Mouse (Mus musculus) midbrain, postnatal 0 days (tissue): ENCODE measurements around the gene Smg6. TPM values are rescaled to one million over a fixed set of nuclear protein-coding genes. Genes with fewer than 3 reads are reported as not detected.

Experiments used
- ATAC-seq: fragments of 200-750 bp; cut with Nextera tagmentation; 2 replicates; pipeline ENCODE4 v1.8.0; 2017; ENCODE audit warnings: moderate number of reproducible peaks, mild to moderate bottlenecking, moderate TSS enrichment, moderate library complexity; ENCODE audit not compliant: low FRiP score
- DNase-seq: peaks from one replicate; pipeline ENCODE4 v3.0.0-alpha.2; 2015; ENCODE audit warnings: low spot score
- H3K27ac ChIP-seq: fragments of 300-500 bp; sonication (generic); 2 replicates; pipeline ENCODE4 v1.5.1; 2014; ENCODE audit warnings: low read depth, mild to moderate bottlenecking, low read length, mixed read lengths
- H3K27me3 ChIP-seq: fragments of 300-500 bp; sonication (generic); 2 replicates; pipeline ENCODE4 v1.6.1; 2014; ENCODE audit warnings: low read length, control low read depth, mixed read lengths; ENCODE audit not compliant: insufficient read depth
- H3K36me3 ChIP-seq: fragments of 300-500 bp; sonication (generic); 2 replicates; pipeline ENCODE4 v1.6.1; 2014; ENCODE audit warnings: low read length, control low read depth, mixed read lengths; ENCODE audit not compliant: insufficient read depth
- H3K4me1 ChIP-seq: fragments of 300-500 bp; sonication (generic); 2 replicates; pipeline ENCODE4 v1.6.1; 2014; ENCODE audit warnings: mild to moderate bottlenecking, control low read depth, antibody characterized with exemption, low read length, mixed read lengths; ENCODE audit not compliant: insufficient read depth
- H3K4me2 ChIP-seq: fragments of 300-500 bp; sonication (generic); 2 replicates; pipeline ENCODE4 v1.6.1; 2014; ENCODE audit warnings: low read depth, mild to moderate bottlenecking, low read length, mixed read lengths; ENCODE audit not compliant: poor library complexity, severe bottlenecking
- H3K4me3 ChIP-seq: fragments of 300-500 bp; sonication (generic); 2 replicates; pipeline ENCODE4 v1.5.1; 2014; ENCODE audit warnings: low read depth, mild to moderate bottlenecking, low read length, moderate library complexity
- H3K9ac ChIP-seq: fragments of 300-500 bp; sonication (generic); replicated peaks from 2 replicates; pipeline ENCODE4 v1.6.1; 2014; ENCODE audit warnings: mild to moderate bottlenecking, low read length, moderate library complexity, mixed read lengths; ENCODE audit not compliant: poor library complexity, severe bottlenecking
- H3K9me3 ChIP-seq: fragments of 300-500 bp; sonication (generic); 2 replicates; pipeline ENCODE4 v1.6.1; 2016; ENCODE audit warnings: low read length, control low read depth
- CTCF ChIP-seq: IDR thresholded peaks from 2 replicates; pipeline ENCODE4 v1.5.1; 2016; ENCODE audit warnings: antibody characterized with exemption, mild to moderate bottlenecking
- WGBS: fragments of 180-500 bp; shearing (Covaris S2); extraction: QIAGEN DNeasy Blood & Tissue Kit; methylation state at CpG from one replicate; pipeline ENCODE4 v1.1.7; 2014; 5-methylcytosine and 5-hydroxymethylcytosine counted together
- polyA plus RNA-seq: library from polyadenylated mRNA; unstranded; fragments of >200 nt; fragmentation: Nextera tagmentation; extraction: Ambion mirVana; gene quantifications from 2 replicates; pipeline ENCODE4 v1.2.1, GENCODE M21; 2015
- total RNA-seq: library from RNA; depleted of rRNA; stranded (reverse); fragments of >200 nt; gene quantifications from 2 replicates; pipeline ENCODE4 v1.2.3, GENCODE M21; 2014

The Smg6 gene
- total and polyA plus RNA-seq, 2 experiments from 2014 or later, result 11.9 to 27.7 TPM

DNA sequence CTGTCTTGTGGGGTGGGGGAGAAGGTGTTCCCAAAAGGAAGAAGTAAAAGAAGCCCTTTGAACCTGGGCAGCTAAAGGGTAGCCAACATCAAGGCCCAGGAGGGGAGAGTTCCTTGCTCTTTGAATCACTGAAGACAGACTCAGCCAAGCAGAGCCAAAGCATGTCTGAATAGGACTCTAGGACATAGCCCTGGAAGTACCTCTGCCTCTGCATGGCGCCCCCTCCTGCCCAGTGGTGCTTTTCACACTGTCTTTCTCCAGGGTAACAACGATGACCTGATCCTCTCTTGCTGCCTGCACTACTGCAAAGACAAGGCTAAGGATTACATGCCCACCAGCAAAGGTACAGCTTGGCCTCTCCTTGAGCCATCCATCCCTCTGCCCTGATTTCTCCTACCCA, 233.9 kb downstream of the Smg6 start:
- Histone ChIP-seq H3K27me3 (peaks cover 19% of the 10 kb centered on the region), H3K9ac (no peak overlapping the region), H3K9me3 (no peaks in the 10 kb centered on the region), H3K4me3 (no peak overlapping the region), H3K4me1 (no peaks in the 10 kb centered on the region), H3K36me3 (peaks cover 27% of the 10 kb centered on the region), H3K27ac (no peak overlapping the region), H3K4me2 (no peak overlapping the region)
- ATAC-seq (no peak), DNase-seq (no peak)
- peak; percentile 49 for TF ChIP-seq CTCF
- 66% methylated on average over 2 of the region's 2 CpGs for WGBS

- Histone ChIP-seq H3K4me2 (no peak overlapping the region), H3K36me3 (peaks cover 27% of the 10 kb centered on the region), H3K27ac (no peak overlapping the region), H3K9ac (no peak overlapping the region), H3K4me1 (no peaks in the 10 kb centered on the region), H3K4me3 (no peak overlapping the region), H3K9me3 (no peaks in the 10 kb centered on the region), H3K27me3 (peaks cover 33% of the 10 kb centered on the region)
- ATAC-seq, result no peak
- no peak for DNase-seq
- TF ChIP-seq CTCF, result no peak
- WGBS, result 88% methylated on average over 7 of the region's 7 CpGs
These were observed 235.3 kb downstream of the Smg6 start for GRCm38 (mm10) chr11:75160954-75161353.

DNA sequence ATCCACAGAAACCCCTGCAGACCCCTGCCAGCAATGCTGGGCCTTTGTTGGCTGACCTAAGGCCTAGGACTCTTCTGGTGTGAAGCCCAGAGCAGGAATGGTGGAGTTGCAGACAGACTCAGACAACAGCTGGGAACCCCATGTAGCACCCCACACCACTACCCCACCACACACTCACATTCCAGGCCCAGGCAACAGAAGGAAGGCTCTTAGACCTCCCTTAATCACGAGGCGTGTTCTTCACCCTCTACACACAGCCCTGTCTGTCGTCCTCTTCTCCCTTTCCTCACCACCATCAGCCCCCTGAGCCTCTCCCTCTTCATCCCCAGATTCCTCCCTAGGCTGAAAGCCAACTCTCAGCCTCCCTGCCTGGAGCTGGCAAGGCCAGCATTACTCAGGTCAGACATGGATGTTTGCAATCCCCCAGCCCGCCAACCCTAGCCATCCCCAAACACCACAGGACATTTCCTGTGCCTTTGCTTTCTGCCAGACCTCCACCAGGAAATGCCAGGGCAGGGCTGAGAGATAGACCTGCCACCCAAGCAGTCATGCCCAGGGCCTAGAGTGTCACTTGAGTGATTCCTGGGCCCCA, 235.9 kb downstream of the Smg6 start:
- DNase-seq (no peak), ATAC-seq (no peak)
- peaks cover 37% of the 10 kb centered on the region for H3K27me3 ChIP-seq
- no peak for TF ChIP-seq CTCF
- H3K4me2 ChIP-seq, result no peak overlapping the region
- H3K4me1 ChIP-seq, result no peaks in the 10 kb centered on the region
- H3K4me3 ChIP-seq, result no peak overlapping the region
- WGBS, result 78% methylated on average over 4 of the region's 4 CpGs
- H3K36me3 ChIP-seq, result peaks cover 22% of the 10 kb centered on the region
- no peak overlapping the region for H3K9ac ChIP-seq
- no peaks in the 10 kb centered on the region for H3K9me3 ChIP-seq
- no peak overlapping the region for H3K27ac ChIP-seq

DNA sequence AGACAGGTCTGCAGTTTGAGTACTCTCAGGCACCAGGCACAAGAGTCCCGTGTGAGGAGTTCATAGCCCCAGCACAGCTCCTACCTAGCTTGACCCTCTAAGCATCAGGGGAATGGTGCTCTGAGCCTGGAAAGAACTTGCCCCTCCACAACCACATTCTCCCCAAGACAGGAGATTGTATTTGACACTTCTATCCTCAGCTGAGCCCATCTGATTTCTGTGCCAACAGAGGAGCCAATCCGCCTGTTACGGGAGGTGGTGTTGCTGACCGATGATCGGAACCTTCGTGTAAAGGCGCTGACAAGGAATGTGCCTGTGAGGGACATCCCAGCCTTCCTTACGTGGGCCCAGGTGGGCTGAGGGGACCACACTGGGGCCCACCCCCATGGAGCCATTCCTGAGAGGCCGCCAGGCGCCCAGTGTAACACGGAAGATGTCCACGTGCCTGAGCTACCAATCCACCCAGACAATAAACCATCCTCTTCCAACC, 237.0 kb downstream of the Smg6 start:
- no peak overlapping the region for H3K4me2 ChIP-seq
- H3K4me3 ChIP-seq, result no peak overlapping the region
- no peak for ATAC-seq
- no peak overlapping the region for H3K27ac ChIP-seq
- TF ChIP-seq CTCF, result no peak
- H3K36me3 ChIP-seq, result peaks cover 22% of the 10 kb centered on the region
- WGBS, result 91% methylated on average over 12 of the region's 12 CpGs
- peaks cover 41% of the 10 kb centered on the region for H3K27me3 ChIP-seq
- no peaks in the 10 kb centered on the region for H3K9me3 ChIP-seq
- no peaks in the 10 kb centered on the region for H3K4me1 ChIP-seq
- no peak overlapping the region for H3K9ac ChIP-seq
- no peak for DNase-seq

DNA sequence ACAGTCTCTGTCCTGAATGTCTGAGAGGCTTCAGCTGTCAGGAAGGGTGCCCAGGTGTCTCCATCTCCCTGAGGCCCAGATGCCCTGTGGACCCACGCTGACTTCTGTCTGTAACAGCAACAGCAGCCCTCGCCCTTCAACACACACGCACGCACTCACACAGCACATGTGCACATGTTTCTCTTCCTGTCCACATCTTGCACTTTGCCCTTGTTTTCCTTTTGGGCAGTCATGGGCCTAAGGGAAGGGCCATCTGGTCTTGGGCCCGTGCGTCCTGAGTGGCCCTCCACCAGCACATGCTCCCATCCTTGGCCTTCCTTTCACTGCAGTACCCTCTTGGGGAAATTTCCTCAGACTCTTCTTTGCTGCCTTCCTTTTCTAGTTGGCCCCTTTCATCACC, 237.8 kb downstream of the Smg6 start:
- Histone ChIP-seq H3K4me1 (no peaks in the 10 kb centered on the region), H3K4me2 (no peak overlapping the region), H3K27ac (no peak overlapping the region), H3K9ac (no peak overlapping the region), H3K9me3 (no peaks in the 10 kb centered on the region), H3K27me3 (peaks cover 49% of the 10 kb centered on the region), H3K4me3 (no peak overlapping the region), H3K36me3 (peaks cover 22% of the 10 kb centered on the region)
- DNase-seq (no peak), ATAC-seq (no peak)
- WGBS, result 94% methylated on average over 6 of the region's 6 CpGs
- no peak for TF ChIP-seq CTCF

- Histone ChIP-seq H3K27me3 (peaks cover 54% of the 10 kb centered on the region), H3K36me3 (peaks cover 22% of the 10 kb centered on the region), H3K9ac (no peak overlapping the region), H3K4me2 (no peak overlapping the region), H3K27ac (no peak overlapping the region), H3K4me1 (peaks cover 4% of the 10 kb centered on the region; the same call in 1 of the 2 replicates), H3K4me3 (no peak overlapping the region), H3K9me3 (no peaks in the 10 kb centered on the region)
- DNase-seq (no peak), ATAC-seq (no peak)
- TF ChIP-seq CTCF, result no peak
- 80% methylated on average over 2 of the region's 2 CpGs for WGBS
These were observed 238.4 kb downstream of the Smg6 start for GRCm38 (mm10) chr11:75164051-75164450.
